Mouse (Mus musculus): Measurements from ENCODE around the gene Ahctf1.

DNA sequence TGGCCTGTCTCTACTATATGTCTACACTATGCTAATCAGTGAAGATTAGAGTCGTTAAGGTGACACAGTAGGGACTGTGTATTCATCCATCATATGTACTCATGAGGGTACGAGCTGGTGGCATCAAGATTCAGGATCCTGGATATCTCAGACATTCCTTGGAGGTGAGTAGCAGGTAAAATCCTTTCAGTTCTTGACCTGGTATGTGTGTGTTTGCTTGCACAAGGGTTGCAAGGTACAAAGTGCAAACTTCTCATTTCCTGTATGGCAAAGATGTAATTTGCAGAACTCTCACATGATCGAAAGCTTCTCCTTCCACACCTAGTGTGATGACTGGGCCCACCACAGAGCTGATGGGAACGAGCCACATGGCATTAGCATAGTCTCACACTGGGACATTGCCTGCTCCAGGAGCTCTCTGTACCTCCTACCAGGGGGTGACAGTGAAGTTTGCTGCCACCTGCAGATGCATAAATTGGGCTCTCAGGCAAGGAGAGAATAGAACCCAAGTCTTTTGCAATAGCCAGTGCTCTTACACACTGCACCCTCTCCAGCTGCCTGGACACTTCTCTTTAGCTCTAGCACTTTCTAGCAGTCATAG is 59.8 kb downstream of the Ahctf1 start:
- TF ChIP-seq POLR2AphosphoS2 (IDR thresholded peaks at IDR 0.05; ENCODE audit: insufficient read length, low read depth): peak; percentile 22
- TF ChIP-seq POLR2A (IDR thresholded peaks at IDR 0.05; ENCODE audit: insufficient read length, low read depth): no peak
- no peak for TF ChIP-seq TCF12 (IDR thresholded peaks at IDR 0.05; ENCODE audit: insufficient read depth, poor library complexity, severe bottlenecking)

Measured in myocyte (in vitro differentiated cells).